Comparison of ENCODE assay signal across 9 mouse cellular contexts in genomic region chr11:67526621-67527545, GRCm38 (mm10).
A peak's percentile ranks its signal among the peaks of the same experiment; 100 is the strongest.
DNase-seq lines count a peak whose midpoint lies in the region; ATAC-seq and TF ChIP-seq lines count a peak whose summit lies in the region.
"Had no signal": no experiment of that assay in that cellular context is flagged by ENCODE, and none has a peak within 500 bp of the region (broad histone marks: within the 10 kb centered on the region; RNA-seq: fewer than 3 reads in every experiment).

No protein-coding gene starts in this region.

- no peaks in the 10 kb centered on the region for H3K36me3 ChIP-seq in hindbrain, postnatal 0 days (ENCODE audit: insufficient read depth, low read length)
- H3K36me3 ChIP-seq in hindbrain, embryonic 11.5 days (ENCODE audit: control insufficient read depth, insufficient read depth, low read length), result no peaks in the 10 kb centered on the region
- H3K36me3 ChIP-seq in kidney, embryonic 14.5 days (ENCODE audit: control insufficient read depth, insufficient read depth, low read length), result no peaks in the 10 kb centered on the region
- no peaks in the 10 kb centered on the region for H3K36me3 ChIP-seq in lung, embryonic 15.5 days
- H3K36me3 ChIP-seq in small intestine, adult 2 months (ENCODE audit: control insufficient read depth, insufficient read depth, low read length), result no peaks in the 10 kb centered on the region
- H3K36me3 ChIP-seq: G1E had no signal

- TF ChIP-seq POLR2A in small intestine, adult 2 months (IDR thresholded peaks at IDR 0.05; ENCODE audit: low read depth, low read length), result no peak

- no peak for TF ChIP-seq CTCF in hindbrain, postnatal 0 days (IDR thresholded peaks at IDR 0.05; ENCODE audit: low read depth)
- no peak for TF ChIP-seq CTCF in small intestine, adult 2 months (IDR thresholded peaks at IDR 0.05; ENCODE audit: extremely low read depth, insufficient read length, insufficient replicate concordance, low read depth, low read length)

- 68% methylated on average over 12 of the region's 12 CpGs for WGBS in hindbrain, postnatal 0 days
- WGBS in hindbrain, embryonic 11.5 days, result 81% methylated on average over 12 of the region's 12 CpGs
- WGBS in kidney, embryonic 14.5 days, result 53% methylated on average over 12 of the region's 12 CpGs
- WGBS in lung, embryonic 15.5 days, result 58% methylated on average over 12 of the region's 12 CpGs
- 55% methylated on average over 12 of the region's 12 CpGs for WGBS in small intestine, adult 2 months

- H3K4me2 ChIP-seq in hindbrain, postnatal 0 days (ENCODE audit: low read depth, low read length), result no peak overlapping the region
- H3K4me2 ChIP-seq in hindbrain, embryonic 11.5 days (replicated peaks; ENCODE audit: low read depth, low read length), result no peak overlapping the region
- H3K4me2 ChIP-seq in kidney, embryonic 14.5 days (replicated peaks; ENCODE audit: low read depth, low read length), result no peak overlapping the region
- H3K4me2 ChIP-seq in lung, embryonic 15.5 days, result no peak overlapping the region

- peak overlapping the region; percentile 3; the same call in 1 of the 2 replicates for H3K27ac ChIP-seq in hindbrain, postnatal 0 days
- no peak overlapping the region for H3K27ac ChIP-seq in hindbrain, embryonic 11.5 days (ENCODE audit: low read depth, low read length)
- H3K27ac ChIP-seq in kidney, embryonic 14.5 days (ENCODE audit: low read depth, low read length), result peak overlapping the region; percentile 59; the same call in 1 of the 2 replicates
- H3K27ac ChIP-seq in lung, embryonic 15.5 days, result peak overlapping the region; percentile 79
- H3K27ac ChIP-seq in small intestine, adult 2 months (ENCODE audit: insufficient read depth, low read depth, low read length), result peak overlapping the region; percentile 71

- H3K4me3 ChIP-seq in hindbrain, postnatal 0 days (ENCODE audit: low read length), result no peak overlapping the region
- H3K4me3 ChIP-seq in hindbrain, embryonic 11.5 days (ENCODE audit: low read depth, low read length), result no peak overlapping the region
- no peak overlapping the region for H3K4me3 ChIP-seq in kidney, embryonic 14.5 days (ENCODE audit: low read length)
- H3K4me3 ChIP-seq in lung, embryonic 15.5 days, result no peak overlapping the region
- H3K4me3 ChIP-seq in small intestine, adult 2 months (ENCODE audit: low read depth, low read length), result no peak overlapping the region

- DNase-seq in hindbrain, postnatal 0 days (ENCODE audit: low spot score), result peak; percentile 38
- no peak for DNase-seq in hindbrain, embryonic 11.5 days (ENCODE audit: low spot score)
- peak; percentile 86 for DNase-seq in adrenal gland, adult 8-10 months
- DNase-seq in heart, adult 18-20 months, result peak; percentile 70 to 87

- no peaks in the 10 kb centered on the region for H3K27me3 ChIP-seq in hindbrain, postnatal 0 days (ENCODE audit: insufficient read depth, low read length)
- H3K27me3 ChIP-seq in hindbrain, embryonic 11.5 days (ENCODE audit: control insufficient read depth, insufficient read depth, low read length), result no peaks in the 10 kb centered on the region
- no peaks in the 10 kb centered on the region for H3K27me3 ChIP-seq in kidney, embryonic 14.5 days (ENCODE audit: control insufficient read depth, insufficient read depth, low read length)
- H3K27me3 ChIP-seq in lung, embryonic 15.5 days, result no peaks in the 10 kb centered on the region
- no peaks in the 10 kb centered on the region for H3K27me3 ChIP-seq in small intestine, adult 2 months (ENCODE audit: control insufficient read depth, insufficient read depth, low read length)

- H3K4me1 ChIP-seq in hindbrain, postnatal 0 days (ENCODE audit: insufficient read depth, low read length), result 0 out of 2 replicates have a peak, but pooled peaks cover 4% of the 10 kb centered on the region
- H3K4me1 ChIP-seq in hindbrain, embryonic 11.5 days (replicated peaks; ENCODE audit: control insufficient read depth, insufficient read depth, low read length), result no peaks in the 10 kb centered on the region
- H3K4me1 ChIP-seq in kidney, embryonic 14.5 days (ENCODE audit: control insufficient read depth, insufficient read depth, low read length), result peaks cover 16% of the 10 kb centered on the region
- H3K4me1 ChIP-seq in lung, embryonic 15.5 days, result peaks cover 39% of the 10 kb centered on the region
- H3K4me1 ChIP-seq in small intestine, adult 2 months (ENCODE audit: control insufficient read depth, insufficient read depth, insufficient read length, low read length), result peaks cover 8% of the 10 kb centered on the region; the same call in 1 of the 2 replicates

- ATAC-seq in hindbrain, postnatal 0 days, result peak; percentile 46; the same call in 1 of the 2 replicates
- ATAC-seq in hindbrain, embryonic 11.5 days (ENCODE audit: low FRiP score), result no peak
- peak; percentile 88 for ATAC-seq in kidney, embryonic 14.5 days (ENCODE audit: low FRiP score, low TSS enrichment)
- ATAC-seq in lung, embryonic 15.5 days (ENCODE audit: borderline replicate concordance, extremely low read depth, low FRiP score, low TSS enrichment), result peak; percentile 85; the same call in 1 of the 2 replicates
- ATAC-seq in inflammation-experienced regulatory T-cells, adult 6 months, result no peak

- H3K9me3 ChIP-seq in hindbrain, postnatal 0 days (ENCODE audit: low read length), result no peaks in the 10 kb centered on the region
- H3K9me3 ChIP-seq in hindbrain, embryonic 11.5 days (ENCODE audit: control insufficient read depth, low read length), result no peaks in the 10 kb centered on the region
- H3K9me3 ChIP-seq in kidney, embryonic 14.5 days (ENCODE audit: control insufficient read depth, low read length), result no peaks in the 10 kb centered on the region
- no peaks in the 10 kb centered on the region for H3K9me3 ChIP-seq in lung, embryonic 15.5 days

- H3K9ac ChIP-seq in hindbrain, postnatal 0 days (replicated peaks; ENCODE audit: low read length), result no peak overlapping the region
- no peak overlapping the region for H3K9ac ChIP-seq in hindbrain, embryonic 11.5 days (ENCODE audit: low read depth, low read length)
- H3K9ac ChIP-seq in kidney, embryonic 14.5 days (ENCODE audit: low read depth, low read length), result 0 out of 2 replicates have a peak overlapping the region, but pooled peaks have one; percentile 18
- H3K9ac ChIP-seq in lung, embryonic 15.5 days, result no peak overlapping the region

Comparison
In these comparisons a context has a peak if more than half of its experiments do, and no peak if none do; other contexts are left out.
1. ATAC-seq: peak in hindbrain, postnatal 0 days (single experiment), kidney, embryonic 14.5 days (single experiment) and lung, embryonic 15.5 days (single experiment); none in hindbrain, embryonic 11.5 days (single experiment) and inflammation-experienced regulatory T-cells, adult 6 months (single experiment).